Mouse (Mus musculus) lung, postnatal 0 days (tissue): ENCODE data around the gene Hoxa4. TPM values are rescaled to one million over a fixed set of nuclear protein-coding genes. Genes with fewer than 3 reads are reported as not detected.
A peak's percentile ranks its signal among the peaks of the same experiment; 100 is the strongest.

Source experiments
- ATAC-seq: fragments of 200-750 bp; cut with Nextera tagmentation; 2 replicates; pipeline ENCODE4 v1.8.0; 2017; ENCODE audit warnings: moderate library complexity
- DNase-seq: peaks from one replicate; pipeline ENCODE4 v3.0.0-alpha.2; 2016; ENCODE audit warnings: low spot score
- H3K27ac ChIP-seq: fragments of 300-500 bp; sonication (generic); 2 replicates; pipeline ENCODE4 v1.5.1; 2014; ENCODE audit warnings: antibody characterized with exemption, mild to moderate bottlenecking, low read length, mixed read lengths
- H3K27me3 ChIP-seq: fragments of 300-500 bp; sonication (generic); replicated peaks from 2 replicates; pipeline ENCODE4 v1.6.1; 2014; ENCODE audit warnings: low read length, mixed read lengths; ENCODE audit not compliant: insufficient read depth
- H3K36me3 ChIP-seq: fragments of 300-500 bp; sonication (generic); 2 replicates; pipeline ENCODE4 v1.6.1; 2014; ENCODE audit warnings: low read length, mixed read lengths; ENCODE audit not compliant: insufficient read depth
- H3K4me1 ChIP-seq: fragments of 300-500 bp; sonication (generic); 2 replicates; pipeline ENCODE4 v1.6.1; 2014; ENCODE audit warnings: antibody characterized with exemption, low read depth, low read length, mixed read lengths; ENCODE audit not compliant: insufficient read depth
- H3K4me2 ChIP-seq: fragments of 300-500 bp; sonication (generic); replicated peaks from 2 replicates; pipeline ENCODE4 v1.6.1; 2014; ENCODE audit warnings: low read depth, mild to moderate bottlenecking, low read length, moderate library complexity, mixed read lengths
- H3K4me3 ChIP-seq: fragments of 300-500 bp; sonication (generic); 2 replicates; pipeline ENCODE4 v1.5.1; 2014; ENCODE audit warnings: low read depth, low read length
- H3K9ac ChIP-seq: fragments of 300-500 bp; sonication (generic); replicated peaks from 2 replicates; pipeline ENCODE4 v1.6.1; 2014; ENCODE audit warnings: low read depth, mild to moderate bottlenecking
- H3K9me3 ChIP-seq: fragments of 300-500 bp; sonication (generic); 2 replicates; pipeline ENCODE4 v1.6.1; 2016; ENCODE audit warnings: low read length, mixed read lengths
- CTCF ChIP-seq: IDR thresholded peaks from 2 replicates; pipeline ENCODE4 v1.5.1; 2016; ENCODE audit warnings: antibody characterized with exemption, mild to moderate bottlenecking
- EP300 ChIP-seq: IDR thresholded peaks from 2 replicates; pipeline ENCODE4 v1.6.1; 2016; ENCODE audit warnings: antibody characterized with exemption, mild to moderate bottlenecking, control low read depth
- WGBS: fragments of 180-500 bp; shearing (Covaris S2); extraction: QIAGEN DNeasy Blood & Tissue Kit; methylation state at CpG from one replicate; pipeline ENCODE4 v1.1.7; 2014; 5-methylcytosine and 5-hydroxymethylcytosine counted together
- polyA plus RNA-seq: library from polyadenylated mRNA; unstranded; fragments of >200 nt; fragmentation: Nextera tagmentation; extraction: Ambion mirVana; gene quantifications from 2 replicates; pipeline ENCODE4 v1.2.1, GENCODE M21; 2015

Hoxa4 gene
- polyA plus RNA-seq, 1 experiment from 2014 or later, result 3.9 TPM

- Histone ChIP-seq H3K4me1 (0 out of 2 replicates have a peak, but pooled peaks cover 6% of the 10 kb centered on the region), H3K9ac (no peak overlapping the region), H3K27ac (peak overlapping the region; percentile 26; the same call in 1 of the 2 replicates), H3K4me3 (no peak overlapping the region), H3K27me3 (peaks cover 20% of the 10 kb centered on the region), H3K4me2 (no peak overlapping the region; the same call in 1 of the 2 replicates), H3K9me3 (no peaks in the 10 kb centered on the region), H3K36me3 (no peaks in the 10 kb centered on the region)
- 31% methylated on average over 5 of the region's 6 CpGs for WGBS
- TF ChIP-seq EP300, result no peak
- TF ChIP-seq CTCF, result no peak
- DNase-seq, result no peak
- ATAC-seq, result no peak
These were observed 6.9 kb downstream of the Hoxa4 start for GRCm38 (mm10) chr6:52184668-52185067.

GRCm38 (mm10) chr6:52183311-52184080 is 8.1 kb downstream of the Hoxa4 start:
- no peak for DNase-seq
- Histone ChIP-seq H3K4me1 (0 out of 2 replicates have a peak, but pooled peaks cover 6% of the 10 kb centered on the region), H3K9me3 (no peaks in the 10 kb centered on the region), H3K4me2 (no peak overlapping the region), H3K9ac (no peak overlapping the region), H3K36me3 (no peaks in the 10 kb centered on the region), H3K27ac (no peak overlapping the region), H3K27me3 (peaks cover 22% of the 10 kb centered on the region), H3K4me3 (no peak overlapping the region)
- no peak for TF ChIP-seq CTCF
- TF ChIP-seq EP300, result no peak
- no peak for ATAC-seq
- 27% methylated on average over 10 of the region's 10 CpGs for WGBS

GRCm38 (mm10) chr6:52182793-52183192 is 8.8 kb downstream of the Hoxa4 start:
- 0 out of 2 replicates have a peak, but pooled peaks cover 6% of the 10 kb centered on the region for H3K4me1 ChIP-seq
- H3K9me3 ChIP-seq, result no peaks in the 10 kb centered on the region
- H3K27me3 ChIP-seq, result peaks cover 22% of the 10 kb centered on the region
- no peaks in the 10 kb centered on the region for H3K36me3 ChIP-seq
- H3K4me2 ChIP-seq, result no peak overlapping the region
- WGBS, result 61% methylated on average over 1 of the region's 1 CpGs
- TF ChIP-seq CTCF (no peak), EP300 (no peak)
- H3K4me3 ChIP-seq, result no peak overlapping the region
- H3K27ac ChIP-seq, result no peak overlapping the region
- ATAC-seq, result no peak
- DNase-seq, result no peak
- H3K9ac ChIP-seq, result no peak overlapping the region

GRCm38 (mm10) chr6:52182030-52182429 is 9.5 kb downstream of the Hoxa4 start:
- Histone ChIP-seq H3K9me3 (no peaks in the 10 kb centered on the region), H3K27ac (no peak overlapping the region), H3K36me3 (no peaks in the 10 kb centered on the region), H3K27me3 (peaks cover 19% of the 10 kb centered on the region), H3K4me3 (no peak overlapping the region), H3K9ac (no peak overlapping the region), H3K4me1 (0 out of 2 replicates have a peak, but pooled peaks cover 6% of the 10 kb centered on the region), H3K4me2 (no peak overlapping the region)
- TF ChIP-seq EP300, result no peak
- no peak for TF ChIP-seq CTCF
- DNase-seq (no peak), ATAC-seq (no peak)
- 40% methylated on average over 2 of the region's 2 CpGs for WGBS

DNA sequence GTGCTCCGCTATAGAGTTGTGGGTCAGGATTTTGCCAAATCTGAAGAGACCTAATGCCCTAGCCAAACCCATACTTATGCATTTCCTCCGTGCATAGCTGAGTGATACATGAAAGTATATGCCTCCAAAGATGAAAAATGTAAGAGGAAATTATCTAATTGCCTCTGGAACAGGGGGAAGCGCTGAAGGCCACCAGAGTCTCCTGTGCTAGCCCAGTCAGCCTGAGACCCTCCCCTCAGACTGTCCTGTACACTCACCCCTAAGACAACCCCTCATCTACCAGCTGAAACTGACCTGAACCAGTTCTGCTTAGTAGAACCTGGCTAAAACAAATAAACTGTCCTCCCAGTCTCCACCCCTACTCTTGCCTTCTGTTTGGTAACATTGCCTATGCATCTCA is 10.8 kb downstream of the Hoxa4 start:
- peak overlapping the region; percentile 62 for H3K4me2 ChIP-seq
- no peaks in the 10 kb centered on the region for H3K9me3 ChIP-seq
- H3K36me3 ChIP-seq, result no peaks in the 10 kb centered on the region
- DNase-seq (no peak), ATAC-seq (no peak)
- 29% methylated on average over 3 of the region's 3 CpGs for WGBS
- peaks cover 15% of the 10 kb centered on the region for H3K27me3 ChIP-seq
- H3K27ac ChIP-seq, result peak overlapping the region; percentile 39; the same call in 1 of the 2 replicates
- TF ChIP-seq CTCF, result no peak
- TF ChIP-seq EP300, result no peak
- no peak overlapping the region for H3K4me3 ChIP-seq
- H3K9ac ChIP-seq, result 0 out of 2 replicates have a peak overlapping the region, but pooled peaks have one; percentile 65
- 0 out of 2 replicates have a peak, but pooled peaks cover 6% of the 10 kb centered on the region for H3K4me1 ChIP-seq

- DNase-seq (no peak), ATAC-seq (no peak)
- Histone ChIP-seq H3K4me1 (0 out of 2 replicates have a peak, but pooled peaks cover 6% of the 10 kb centered on the region), H3K36me3 (no peaks in the 10 kb centered on the region), H3K27me3 (peaks cover 15% of the 10 kb centered on the region), H3K27ac (peak overlapping the region; percentile 73), H3K4me2 (peak overlapping the region; percentile 62), H3K9me3 (no peaks in the 10 kb centered on the region), H3K4me3 (peak overlapping the region; percentile 56), H3K9ac (peak overlapping the region; percentile 65)
- WGBS, result 11% methylated on average over 11 of the region's 11 CpGs
- TF ChIP-seq EP300, result no peak
These were observed 11.3 kb downstream of the Hoxa4 start for GRCm38 (mm10) chr6:52180213-52180710.
